ENCODE assay signal across 8 mouse cellular contexts in genomic region chr5:63906149-63907093, GRCm38 (mm10).
DNase-seq lines count a peak whose midpoint lies in the region; ATAC-seq lines count a peak whose summit lies in the region.

No protein-coding gene starts in this region.

- DNase-seq in MEL-GATA-1-ER (ENCODE audit: extremely low read depth, low read depth), result peak; percentile 47
- DNase-seq in cerebellum, adult 8-10 months, result peak; percentile 87
- DNase-seq in frontal cortex, adult 2 months (ENCODE audit: extremely low spot score in 1 of 2, low spot score in 1 of 2), result peak; percentile 41 to 92
- peak; percentile 89 for DNase-seq in hindbrain, embryonic 14.5 days (ENCODE audit: low spot score)
- DNase-seq in layer of hippocampus, postnatal 36 days, result peak; percentile 78 to 86
- DNase-seq in lung, postnatal 25 days (ENCODE audit: low spot score), result peak; percentile 84
- peak; percentile 92 for DNase-seq in retina, embryonic 14.5 days (ENCODE audit: low spot score)
- DNase-seq in thymus, postnatal 36 days, result peak; percentile 60 to 72

- no peaks in the 10 kb centered on the region for H3K4me1 ChIP-seq in hindbrain, embryonic 14.5 days (replicated peaks; ENCODE audit: control insufficient read depth, insufficient read depth, low read length)

- H3K4me3 ChIP-seq in hindbrain, embryonic 14.5 days (replicated peaks; ENCODE audit: low read length), result no peak overlapping the region

- 41% methylated on average over 13 of the region's 13 CpGs for WGBS in hindbrain, embryonic 14.5 days

- no peak overlapping the region for H3K9ac ChIP-seq in hindbrain, embryonic 14.5 days

- peak; percentile 71 for ATAC-seq in hindbrain, embryonic 14.5 days (ENCODE audit: low FRiP score)

- no peaks in the 10 kb centered on the region for H3K27me3 ChIP-seq in hindbrain, embryonic 14.5 days (ENCODE audit: control insufficient read depth, insufficient read depth, low read length)

- no peaks in the 10 kb centered on the region for H3K9me3 ChIP-seq in hindbrain, embryonic 14.5 days (ENCODE audit: control insufficient read depth, low read length)

- no peaks in the 10 kb centered on the region for H3K36me3 ChIP-seq in hindbrain, embryonic 14.5 days (replicated peaks; ENCODE audit: control insufficient read depth, insufficient read depth)

- H3K4me2 ChIP-seq in hindbrain, embryonic 14.5 days (replicated peaks), result no peak overlapping the region

- H3K27ac ChIP-seq in hindbrain, embryonic 14.5 days, result no peak overlapping the region
